ENCODE assay signal across 15 mouse cellular contexts in genomic region chr2:60901013-60901412, GRCm38 (mm10).
DNase-seq lines count a peak whose midpoint lies in the region; ATAC-seq and TF ChIP-seq lines count a peak whose summit lies in the region.
"Had no signal": no experiment of that assay in that cellular context is flagged by ENCODE, and none has a peak within 500 bp of the region (broad histone marks: within the 10 kb centered on the region; RNA-seq: fewer than 3 reads in every experiment).

No protein-coding gene starts in this region.

- TF ChIP-seq EP300 in liver, postnatal 0 days (IDR thresholded peaks at IDR 0.05; ENCODE audit: low read depth) = no peak

- peak overlapping the region; percentile 48 for H3K4me2 ChIP-seq in heart, embryonic 15.5 days
- peak overlapping the region; percentile 49; the same call in 1 of the 2 replicates for H3K4me2 ChIP-seq in liver, postnatal 0 days (ENCODE audit: low read depth, low read length)
- H3K4me2 ChIP-seq in liver, embryonic 11.5 days = no peak overlapping the region; the same call in 1 of the 2 replicates
- H3K4me2 ChIP-seq in hindbrain, embryonic 12.5 days (replicated peaks) = no peak overlapping the region
- H3K4me2 ChIP-seq: forebrain, embryonic 12.5 days; hindbrain, embryonic 14.5 days had no signal

- DNase-seq in heart, embryonic 10.5 days (ENCODE audit: low spot score) = no peak
- DNase-seq in liver, postnatal 0 days = no peak
- DNase-seq in liver, embryonic 11.5 days (ENCODE audit: low spot score) = no peak
- no peak for DNase-seq in Patski (ENCODE audit: low read depth, low spot score)
- DNase-seq: cerebellum, adult 9-10 months; layer of hippocampus, postnatal 36 days; retina, postnatal 1 day; thymus, adult 2 months had no signal

- H3K36me3 ChIP-seq in heart, embryonic 15.5 days = no peaks in the 10 kb centered on the region
- no peaks in the 10 kb centered on the region for H3K36me3 ChIP-seq in heart, embryonic 10.5 days
- no peaks in the 10 kb centered on the region for H3K36me3 ChIP-seq in liver, postnatal 0 days (replicated peaks; ENCODE audit: insufficient read depth, low read length)
- no peaks in the 10 kb centered on the region for H3K36me3 ChIP-seq in liver, embryonic 11.5 days (ENCODE audit: control insufficient read depth, insufficient read depth, low read length)
- no peaks in the 10 kb centered on the region for H3K36me3 ChIP-seq in hindbrain, embryonic 12.5 days
- H3K36me3 ChIP-seq: embryonic facial prominence, embryonic 10.5 days; forebrain, embryonic 12.5 days; midbrain, embryonic 10.5 days had no signal

- H3K27ac ChIP-seq in heart, embryonic 15.5 days = peak overlapping the region; percentile 77; the same call in 1 of the 2 replicates
- H3K27ac ChIP-seq in heart, embryonic 10.5 days = no peak overlapping the region
- peak overlapping the region; percentile 84; the same call in 1 of the 2 replicates for H3K27ac ChIP-seq in liver, postnatal 0 days (ENCODE audit: low read depth)
- no peak overlapping the region for H3K27ac ChIP-seq in liver, embryonic 11.5 days (ENCODE audit: low read depth, low read length)
- H3K27ac ChIP-seq in embryonic fibroblast, embryonic 13.5 days (ENCODE audit: insufficient read depth, low read length) = peak overlapping the region; percentile 30; the same call in 1 of the 2 replicates
- no peak overlapping the region for H3K27ac ChIP-seq in hindbrain, embryonic 12.5 days
- H3K27ac ChIP-seq: embryonic facial prominence, embryonic 10.5 days; forebrain, embryonic 12.5 days; hindbrain, embryonic 14.5 days; midbrain, embryonic 10.5 days had no signal

- no peak for ATAC-seq in heart, embryonic 15.5 days (replicated peaks; ENCODE audit: insufficient number of reproducible peaks, insufficient read depth, low FRiP score, low read depth)
- ATAC-seq in liver, postnatal 0 days = no peak
- no peak for ATAC-seq in liver, embryonic 11.5 days (replicated peaks; ENCODE audit: low FRiP score)
- peak; percentile 8 for ATAC-seq in Patski
- ATAC-seq in hindbrain, embryonic 12.5 days (ENCODE audit: low FRiP score) = no peak

- in situ Hi-C loops in Patski (cut with MboI; ENCODE audit: low pct_unique_long_range_greater_than_20kb) = loop anchor here (10.0 kb wide), 1 partner anchor 504 kb away; no protein-coding TSS in a partner anchor

- H3K9ac ChIP-seq in heart, embryonic 15.5 days = no peak overlapping the region
- no peak overlapping the region for H3K9ac ChIP-seq in liver, postnatal 0 days (replicated peaks)
- no peak overlapping the region for H3K9ac ChIP-seq in liver, embryonic 11.5 days (ENCODE audit: low read depth, low read length)
- H3K9ac ChIP-seq in hindbrain, embryonic 12.5 days = no peak overlapping the region
- H3K9ac ChIP-seq: forebrain, embryonic 12.5 days; hindbrain, embryonic 14.5 days had no signal

- no peak for TF ChIP-seq POLR2A in embryonic fibroblast, embryonic 13.5 days (IDR thresholded peaks at IDR 0.05; ENCODE audit: low read depth, low read length)

- WGBS in heart, embryonic 15.5 days = 77% methylated on average over 6 of the region's 6 CpGs
- 82% methylated on average over 6 of the region's 6 CpGs for WGBS in heart, embryonic 10.5 days
- WGBS in liver, postnatal 0 days (ENCODE audit: insufficient replicate concordance) = 68% methylated on average over 6 of the region's 6 CpGs
- 74% methylated on average over 6 of the region's 6 CpGs for WGBS in liver, embryonic 11.5 days
- WGBS in hindbrain, embryonic 12.5 days = 90% methylated on average over 6 of the region's 6 CpGs

- H3K9me3 ChIP-seq in heart, embryonic 15.5 days (replicated peaks) = no peaks in the 10 kb centered on the region
- H3K9me3 ChIP-seq in heart, embryonic 10.5 days = no peaks in the 10 kb centered on the region
- no peaks in the 10 kb centered on the region for H3K9me3 ChIP-seq in liver, postnatal 0 days (ENCODE audit: low read length)
- no peaks in the 10 kb centered on the region for H3K9me3 ChIP-seq in liver, embryonic 11.5 days (ENCODE audit: control insufficient read depth, low read length)
- no peaks in the 10 kb centered on the region for H3K9me3 ChIP-seq in hindbrain, embryonic 12.5 days (replicated peaks)
- H3K9me3 ChIP-seq: embryonic facial prominence, embryonic 10.5 days; forebrain, embryonic 12.5 days; midbrain, embryonic 10.5 days had no signal

- TF ChIP-seq CTCF in liver, postnatal 0 days (IDR thresholded peaks at IDR 0.05; ENCODE audit: low read depth) = no peak
- no peak for TF ChIP-seq CTCF in Patski (IDR thresholded peaks at IDR 0.05)
- TF ChIP-seq CTCF in embryonic fibroblast, embryonic 13.5 days (IDR thresholded peaks at IDR 0.05; ENCODE audit: borderline replicate concordance, insufficient read depth, low read length) = no peak

- H3K4me3 ChIP-seq in heart, embryonic 15.5 days = no peak overlapping the region; the same call in 1 of the 2 replicates
- no peak overlapping the region for H3K4me3 ChIP-seq in heart, embryonic 10.5 days
- no peak overlapping the region for H3K4me3 ChIP-seq in liver, postnatal 0 days (ENCODE audit: low read depth, low read length)
- no peak overlapping the region for H3K4me3 ChIP-seq in liver, embryonic 11.5 days (ENCODE audit: low read depth, low read length)
- no peak overlapping the region for H3K4me3 ChIP-seq in embryonic fibroblast, embryonic 13.5 days (ENCODE audit: insufficient read depth, low read length)
- no peak overlapping the region for H3K4me3 ChIP-seq in hindbrain, embryonic 12.5 days
- H3K4me3 ChIP-seq: embryonic facial prominence, embryonic 10.5 days; forebrain, embryonic 12.5 days; midbrain, embryonic 10.5 days had no signal

- POLR2A ChIA-PET in Patski (lab: Charles Lee) = interaction anchor here (1.0 kb wide), 1 partner anchor 8 kb away, joined by 4 read pairs; no protein-coding TSS in a partner anchor

- no peaks in the 10 kb centered on the region for H3K27me3 ChIP-seq in heart, embryonic 15.5 days
- no peaks in the 10 kb centered on the region for H3K27me3 ChIP-seq in heart, embryonic 10.5 days (ENCODE audit: insufficient read depth, poor library complexity, severe bottlenecking)
- no peaks in the 10 kb centered on the region for H3K27me3 ChIP-seq in liver, postnatal 0 days (ENCODE audit: insufficient read depth, low read length)
- no peaks in the 10 kb centered on the region for H3K27me3 ChIP-seq in liver, embryonic 11.5 days (replicated peaks; ENCODE audit: control insufficient read depth, insufficient read depth, low read length)
- no peaks in the 10 kb centered on the region for H3K27me3 ChIP-seq in Patski
- H3K27me3 ChIP-seq in hindbrain, embryonic 12.5 days = no peaks in the 10 kb centered on the region
- H3K27me3 ChIP-seq: forebrain, embryonic 12.5 days had no signal

- H3K4me1 ChIP-seq in heart, embryonic 15.5 days (replicated peaks) = peaks cover 33% of the 10 kb centered on the region
- peaks cover 34% of the 10 kb centered on the region for H3K4me1 ChIP-seq in heart, embryonic 10.5 days
- H3K4me1 ChIP-seq in liver, postnatal 0 days (ENCODE audit: insufficient read depth) = peaks cover 17% of the 10 kb centered on the region
- peaks cover 11% of the 10 kb centered on the region for H3K4me1 ChIP-seq in liver, embryonic 11.5 days (replicated peaks; ENCODE audit: control insufficient read depth, insufficient read depth, low read length)
- H3K4me1 ChIP-seq in embryonic fibroblast, embryonic 13.5 days (ENCODE audit: control insufficient read depth, insufficient read depth, low read length) = peaks cover 13% of the 10 kb centered on the region
- 0 out of 2 replicates have a peak, but pooled peaks cover 3% of the 10 kb centered on the region for H3K4me1 ChIP-seq in hindbrain, embryonic 12.5 days
- H3K4me1 ChIP-seq: forebrain, embryonic 12.5 days; midbrain, embryonic 10.5 days had no signal

- CTCF ChIA-PET in Patski (lab: Charles Lee) = interaction anchor here (1.1 to 1.8 kb wide), 4 partner anchors 11 to 502 kb away, joined by 4 to 7 read pairs (median 5); no protein-coding TSS in a partner anchor

Comparison
In these comparisons a context has a peak if more than half of its experiments do, and no peak if none do; other contexts are left out.
1. H3K27ac ChIP-seq: peak in heart, embryonic 15.5 days (single experiment), liver, postnatal 0 days (single experiment) and embryonic fibroblast, embryonic 13.5 days (single experiment); none in heart, embryonic 10.5 days (single experiment), liver, embryonic 11.5 days (single experiment) and hindbrain, embryonic 12.5 days (single experiment).
2. H3K4me2 ChIP-seq: peak in heart, embryonic 15.5 days (single experiment) and liver, postnatal 0 days (single experiment); none in liver, embryonic 11.5 days (single experiment) and hindbrain, embryonic 12.5 days (single experiment).